Mouse (Mus musculus) heart, embryonic 12.5 days (tissue): Measurements from ENCODE around the gene Gm49318. TPM values are rescaled to one million over a fixed set of nuclear protein-coding genes. Genes with fewer than 3 reads are reported as not detected.

Source experiments
- ATAC-seq: fragments of 200-750 bp; cut with Nextera tagmentation; 2 replicates; pipeline ENCODE4 v1.8.0; 2017; ENCODE audit warnings: moderate TSS enrichment, moderate library complexity; ENCODE audit not compliant: insufficient number of reproducible peaks, low FRiP score
- H3K27ac ChIP-seq: fragments of 300-500 bp; sonication (generic); 2 replicates; pipeline ENCODE4 v1.5.1; 2016; ENCODE audit warnings: mild to moderate bottlenecking, moderate library complexity; ENCODE audit not compliant: poor library complexity, severe bottlenecking
- H3K27me3 ChIP-seq: fragments of 300-500 bp; sonication (generic); replicated peaks from 2 replicates; pipeline ENCODE4 v1.6.1; 2016; ENCODE audit warnings: mild to moderate bottlenecking, moderate library complexity
- H3K36me3 ChIP-seq: fragments of 300-500 bp; sonication (generic); 2 replicates; pipeline ENCODE4 v1.6.1; 2016; ENCODE audit warnings: mild to moderate bottlenecking, moderate library complexity
- H3K4me1 ChIP-seq: fragments of 300-500 bp; sonication (generic); replicated peaks from 2 replicates; pipeline ENCODE4 v1.6.1; 2016; ENCODE audit warnings: mild to moderate bottlenecking
- H3K4me2 ChIP-seq: fragments of 300-500 bp; sonication (generic); 2 replicates; pipeline ENCODE4 v1.6.1; 2016; ENCODE audit warnings: mild to moderate bottlenecking, moderate library complexity
- H3K4me3 ChIP-seq: fragments of 300-500 bp; sonication (generic); 2 replicates; pipeline ENCODE4 v1.5.1; 2016; ENCODE audit warnings: mild to moderate bottlenecking
- H3K9ac ChIP-seq: fragments of 300-500 bp; sonication (generic); 2 replicates; pipeline ENCODE4 v1.6.1; 2016; ENCODE audit warnings: mild to moderate bottlenecking, moderate library complexity
- H3K9me3 ChIP-seq: fragments of 300-500 bp; sonication (generic); replicated peaks from 2 replicates; pipeline ENCODE4 v1.6.1; 2016; ENCODE audit warnings: mild to moderate bottlenecking, moderate library complexity
- WGBS: fragments of 180-500 bp; shearing (Covaris S2); methylation state at CpG from one replicate; pipeline ENCODE4 v1.1.7; 2016; 5-methylcytosine and 5-hydroxymethylcytosine counted together
- polyA plus RNA-seq: library from polyadenylated mRNA; unstranded; fragments of >200 nt; fragmentation: Nextera tagmentation; extraction: Ambion mirVana; gene quantifications from 2 replicates; pipeline ENCODE4 v1.2.1, GENCODE M21; 2016

Gm49318 gene
- polyA plus RNA-seq, result not detected in 2 replicates

GRCm38 (mm10) chr9:22070791-22071573 lies at the start of gene Gm49318, which contains the start of gene Zfp653:
Gene Gm49318, minus strand, starts transcription at chr9:22071259.
Gene Zfp653, minus strand, starts transcription at chr9:22071376.
- WGBS, result under 1% methylated on average over 75 of the region's 87 CpGs
- peaks cover 47% of the 10 kb centered on the region for H3K36me3 ChIP-seq

DNA sequence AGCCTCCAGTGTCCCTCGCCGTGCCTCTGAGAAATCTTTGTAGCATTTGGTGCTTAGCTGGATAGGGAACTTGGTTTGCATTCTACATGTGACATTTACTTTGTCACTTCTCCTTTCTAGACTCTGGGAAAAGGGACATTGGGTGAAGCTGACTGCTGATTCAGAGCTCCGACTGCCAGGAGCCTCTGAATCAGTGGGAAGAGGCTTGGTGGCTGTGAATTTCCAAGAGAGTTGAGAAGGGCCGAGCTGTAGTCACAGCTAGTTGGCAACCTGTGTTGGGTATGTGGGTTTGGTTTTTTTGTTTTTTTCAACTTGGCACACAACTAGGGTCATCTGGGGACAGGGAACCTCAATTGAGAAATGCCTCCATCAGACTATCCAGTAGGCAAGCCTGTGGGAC lies 48.5 kb upstream of the Gm49318 start:
- no peaks in the 10 kb centered on the region for H3K9me3 ChIP-seq
- H3K4me2 ChIP-seq, result no peak overlapping the region
- H3K4me1 ChIP-seq, result peaks cover 16% of the 10 kb centered on the region
- no peak overlapping the region for H3K9ac ChIP-seq
- H3K27ac ChIP-seq, result no peak overlapping the region
- no peaks in the 10 kb centered on the region for H3K36me3 ChIP-seq
- no peaks in the 10 kb centered on the region for H3K27me3 ChIP-seq
- no peak overlapping the region for H3K4me3 ChIP-seq
- no peak for ATAC-seq
- 93% methylated on average over 4 of the region's 4 CpGs for WGBS

More at GRCm38 (mm10) chr9:22070791-22071573, at the start of gene Gm49318, which contains the start of gene Zfp653:
- Histone ChIP-seq H3K9me3 (no peaks in the 10 kb centered on the region), H3K4me1 (peaks cover 15% of the 10 kb centered on the region), H3K4me2 (peak within 1 kb of the TSS; percentile 72), H3K4me3 (peak within 1 kb of the TSS; percentile 86), H3K27ac (peak within 1 kb of the TSS; percentile 98), H3K27me3 (no peaks in the 10 kb centered on the region), H3K9ac (peak within 1 kb of the TSS; percentile 92)
- peak; percentile 96 for ATAC-seq

DNA sequence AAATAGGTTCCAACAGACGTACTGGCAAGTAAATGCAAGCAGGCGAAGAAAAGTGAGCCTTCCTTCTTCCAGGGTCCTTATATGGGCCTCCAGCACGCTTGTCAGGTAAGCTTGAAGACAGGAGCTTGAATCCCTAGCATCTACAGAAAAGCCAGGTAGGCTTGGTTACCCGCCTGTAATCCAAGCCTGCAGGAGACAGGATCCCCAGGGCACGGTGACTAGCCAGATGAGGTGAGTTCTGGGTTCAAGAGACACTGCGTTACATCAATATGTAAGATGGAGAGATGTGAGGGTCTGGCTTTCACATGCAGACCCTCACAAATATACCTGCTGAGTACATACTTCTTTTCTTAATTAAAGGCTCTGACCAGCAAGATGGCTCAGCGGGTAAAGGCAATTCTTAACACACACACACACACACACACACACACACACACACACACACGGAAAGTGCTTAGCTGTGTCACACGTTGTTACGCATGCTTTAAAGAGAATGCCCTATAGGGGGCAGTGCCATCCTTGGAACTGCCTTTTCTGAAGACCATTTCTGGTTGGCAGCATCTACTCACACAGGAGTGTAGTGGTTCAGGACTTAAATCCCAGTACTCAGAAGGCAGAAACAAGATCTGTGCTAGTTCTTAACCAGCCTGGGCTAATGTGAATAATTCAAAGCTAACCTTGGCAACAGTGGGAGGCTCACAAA lies 46.8 kb upstream of the Gm49318 start:
- peaks cover 16% of the 10 kb centered on the region for H3K4me1 ChIP-seq
- peak overlapping the region; percentile 86 for H3K4me2 ChIP-seq
- no peak overlapping the region for H3K27ac ChIP-seq
- 41% methylated on average over 10 of the region's 10 CpGs for WGBS
- H3K36me3 ChIP-seq, result peaks cover 14% of the 10 kb centered on the region
- peak overlapping the region; percentile 73; the same call in 1 of the 2 replicates for H3K9ac ChIP-seq
- H3K27me3 ChIP-seq, result no peaks in the 10 kb centered on the region
- peak overlapping the region; percentile 97 for H3K4me3 ChIP-seq
- ATAC-seq, result no peak
- no peaks in the 10 kb centered on the region for H3K9me3 ChIP-seq

GRCm38 (mm10) chr9:22116740-22117426 lies 45.8 kb upstream of the Gm49318 start, which contains the start of gene Elof1:
Gene Elof1, minus strand, starts transcription at chr9:22117172.
- under 1% methylated on average over 52 of the region's 52 CpGs for WGBS
- Histone ChIP-seq H3K4me3 (peak within 1 kb of the TSS; percentile 97), H3K36me3 (peaks cover 24% of the 10 kb centered on the region), H3K4me1 (peaks cover 16% of the 10 kb centered on the region), H3K27ac (peak within 1 kb of the TSS; percentile 49; the same call in 1 of the 2 replicates), H3K4me2 (peak within 1 kb of the TSS; percentile 86), H3K9ac (peak within 1 kb of the TSS; percentile 95), H3K27me3 (no peaks in the 10 kb centered on the region), H3K9me3 (no peaks in the 10 kb centered on the region)
- ATAC-seq, result peak; percentile 93

DNA sequence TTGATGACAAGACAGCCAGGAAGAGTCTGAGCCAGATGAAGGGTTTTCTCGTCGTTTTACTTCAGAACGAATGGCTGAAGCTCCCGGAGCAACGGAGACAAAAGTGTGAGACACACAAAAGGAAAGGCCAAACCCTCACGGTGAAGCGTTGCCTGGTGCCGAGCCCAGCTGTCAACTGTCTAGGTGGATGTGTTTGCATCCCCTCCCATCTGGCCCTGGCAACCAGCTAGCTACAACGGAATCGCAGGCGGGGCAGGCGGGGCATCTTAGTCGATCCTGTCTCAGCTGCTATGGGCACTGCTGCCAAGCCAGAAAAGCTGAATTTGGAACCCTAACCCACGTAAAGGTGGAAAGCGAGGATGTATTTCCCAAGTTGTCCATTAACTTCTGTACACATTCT lies 45.0 kb upstream of the Gm49318 start:
- WGBS, result 34% methylated on average over 15 of the region's 15 CpGs
- Histone ChIP-seq H3K9ac (peak overlapping the region; percentile 95), H3K9me3 (no peaks in the 10 kb centered on the region), H3K27ac (no peak overlapping the region), H3K4me2 (peak overlapping the region; percentile 86), H3K4me1 (peaks cover 16% of the 10 kb centered on the region), H3K36me3 (peaks cover 32% of the 10 kb centered on the region), H3K27me3 (no peaks in the 10 kb centered on the region), H3K4me3 (peak overlapping the region; percentile 97)
- ATAC-seq, result no peak

DNA sequence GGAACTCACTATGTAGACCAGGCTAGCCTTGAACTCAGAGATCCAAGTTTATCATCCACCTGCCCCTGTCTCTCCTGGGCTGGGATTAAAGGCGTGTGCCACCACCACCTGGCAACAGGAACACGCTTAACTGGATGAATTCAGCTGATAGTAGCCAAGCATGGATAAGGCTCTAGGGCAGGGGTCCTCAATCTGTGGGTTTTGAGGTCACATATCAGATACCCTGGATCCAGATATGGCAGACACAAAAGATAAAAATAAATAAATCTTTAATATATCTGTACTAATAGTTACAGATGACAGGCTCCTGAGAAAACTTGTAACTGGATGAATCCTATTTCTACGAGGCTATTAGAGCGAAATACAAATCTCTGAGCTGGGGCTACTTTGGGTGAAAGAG lies 44.6 kb upstream of the Gm49318 start:
- 93% methylated on average over 4 of the region's 4 CpGs for WGBS
- Histone ChIP-seq H3K9me3 (no peaks in the 10 kb centered on the region), H3K9ac (peak overlapping the region; percentile 95; the same call in 1 of the 2 replicates), H3K4me3 (peak overlapping the region; percentile 97), H3K27ac (no peak overlapping the region), H3K27me3 (no peaks in the 10 kb centered on the region), H3K4me1 (peaks cover 16% of the 10 kb centered on the region), H3K36me3 (peaks cover 36% of the 10 kb centered on the region), H3K4me2 (peak overlapping the region; percentile 86)
- ATAC-seq, result no peak

GRCm38 (mm10) chr9:22108194-22108593 lies 37.1 kb upstream of the Gm49318 start:
- no peak for ATAC-seq
- peaks cover 97% of the 10 kb centered on the region for H3K36me3 ChIP-seq
- WGBS, result 84% methylated on average over 9 of the region's 9 CpGs

DNA sequence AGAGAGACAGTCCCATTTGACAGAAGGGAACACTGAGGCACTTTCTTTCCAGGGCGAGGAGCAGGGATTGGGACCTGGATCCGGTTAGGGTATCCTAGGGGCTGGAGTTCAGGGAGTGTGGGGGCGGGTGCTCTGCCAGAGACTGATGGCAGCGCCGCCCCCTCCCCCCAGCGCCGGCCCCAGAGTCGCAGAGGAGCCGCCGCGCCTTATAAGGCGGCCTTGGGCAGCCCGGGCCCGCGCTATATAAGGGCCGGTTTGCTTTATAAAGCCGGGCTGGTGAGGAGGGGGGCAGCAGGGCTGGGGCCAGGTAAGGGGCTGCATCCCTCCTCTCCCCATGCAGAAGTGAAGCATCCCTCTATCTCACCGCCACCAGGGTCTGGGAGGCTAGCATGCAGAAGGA lies 28.9 kb upstream of the Gm49318 start:
- Histone ChIP-seq H3K4me2 (peak overlapping the region; percentile 66), H3K9me3 (no peaks in the 10 kb centered on the region), H3K9ac (peak overlapping the region; percentile 70), H3K27ac (peak overlapping the region; percentile 82), H3K36me3 (peaks cover 36% of the 10 kb centered on the region), H3K4me1 (peaks cover 22% of the 10 kb centered on the region), H3K4me3 (peak overlapping the region; percentile 42), H3K27me3 (0 out of 2 replicates have a peak, but pooled peaks cover 9% of the 10 kb centered on the region)
- peak; percentile 66 for ATAC-seq
- WGBS, result under 1% methylated on average over 17 of the region's 18 CpGs

More at GRCm38 (mm10) chr9:22108194-22108593, 37.1 kb upstream of the Gm49318 start:
- H3K9ac ChIP-seq, result no peak overlapping the region
- no peaks in the 10 kb centered on the region for H3K27me3 ChIP-seq
- no peak overlapping the region for H3K27ac ChIP-seq
- H3K9me3 ChIP-seq, result no peaks in the 10 kb centered on the region
- H3K4me2 ChIP-seq, result no peak overlapping the region
- H3K4me3 ChIP-seq, result no peak overlapping the region
- no peaks in the 10 kb centered on the region for H3K4me1 ChIP-seq

- Histone ChIP-seq H3K9ac (peak within 1 kb of the TSS; percentile 70), H3K27ac (peak within 1 kb of the TSS; percentile 82), H3K4me3 (peak within 1 kb of the TSS; percentile 42), H3K9me3 (no peaks in the 10 kb centered on the region), H3K4me2 (peak within 1 kb of the TSS; percentile 66), H3K36me3 (peaks cover 28% of the 10 kb centered on the region), H3K4me1 (peaks cover 22% of the 10 kb centered on the region), H3K27me3 (0 out of 2 replicates have a peak, but pooled peaks cover 9% of the 10 kb centered on the region)
- ATAC-seq, result peak; percentile 46
- WGBS, result 4% methylated on average over 14 of the region's 14 CpGs
Measured at GRCm38 (mm10) chr9:22098993-22099696, 28.1 kb upstream of the Gm49318 start, which contains the start of gene Cnn1. Gene Cnn1, plus strand, starts transcription at chr9:22099216.

DNA sequence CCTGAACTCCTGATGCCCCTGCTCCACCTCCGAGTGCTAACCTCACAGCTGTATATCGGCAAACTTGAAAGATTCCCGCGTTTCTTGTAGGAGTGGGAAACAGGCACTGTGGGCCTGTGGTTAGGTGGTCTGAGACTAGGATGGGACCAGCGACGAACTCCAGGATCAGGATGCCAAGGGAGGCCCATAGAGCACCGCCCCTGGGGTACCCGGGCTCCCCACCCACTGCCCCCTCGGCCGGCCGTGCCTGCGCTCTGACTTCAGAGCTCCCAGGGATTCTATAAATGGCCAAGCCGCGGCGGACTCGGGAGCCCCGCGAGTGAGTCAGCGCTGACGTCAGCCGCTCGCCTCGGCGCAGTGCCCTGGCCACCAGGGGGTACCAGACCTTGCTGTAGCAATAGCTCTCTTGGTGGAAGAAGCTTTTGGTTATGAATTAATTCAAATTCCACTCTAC lies 24.8 kb upstream of the Gm49318 start:
- H3K27ac ChIP-seq, result peak overlapping the region; percentile 44; the same call in 1 of the 2 replicates
- no peaks in the 10 kb centered on the region for H3K9me3 ChIP-seq
- WGBS, result 1% methylated on average over 24 of the region's 24 CpGs
- H3K27me3 ChIP-seq, result 0 out of 2 replicates have a peak, but pooled peaks cover 7% of the 10 kb centered on the region
- H3K4me3 ChIP-seq, result peak overlapping the region; percentile 40
- ATAC-seq, result peak; percentile 74
- H3K9ac ChIP-seq, result peak overlapping the region; percentile 67
- H3K4me1 ChIP-seq, result peaks cover 21% of the 10 kb centered on the region
- no peaks in the 10 kb centered on the region for H3K36me3 ChIP-seq
- H3K4me2 ChIP-seq, result peak overlapping the region; percentile 73
